Mouse (Mus musculus) liver, adult (tissue): ENCODE data around the gene Atp2b2.

Experiments used
- GATA4 ChIP-seq: IDR thresholded peaks from 2 replicates; pipeline ENCODE4 v1.6.1; 2014; ENCODE audit warnings: mild to moderate bottlenecking, low read length; ENCODE audit not compliant: insufficient replicate concordance

Atp2b2 gene

GRCm38 (mm10) chr6:114035704-114036103 lies 6.7 kb downstream of the Atp2b2 start:
- no peak for TF ChIP-seq GATA4

GRCm38 (mm10) chr6:114032822-114033221 lies 9.6 kb downstream of the Atp2b2 start:
- no peak for TF ChIP-seq GATA4

GRCm38 (mm10) chr6:114023794-114024193 lies 18.6 kb downstream of the Atp2b2 start:
- TF ChIP-seq GATA4 = no peak

- TF ChIP-seq GATA4 = no peak
Measured at GRCm38 (mm10) chr6:114022104-114022503, 20.3 kb downstream of the Atp2b2 start.

GRCm38 (mm10) chr6:114013801-114014200 lies 28.6 kb downstream of the Atp2b2 start:
- TF ChIP-seq GATA4 = no peak

- TF ChIP-seq GATA4 = no peak
Measured at GRCm38 (mm10) chr6:114012834-114013233, 29.6 kb downstream of the Atp2b2 start.

GRCm38 (mm10) chr6:114011976-114012375 lies 30.4 kb downstream of the Atp2b2 start:
- TF ChIP-seq GATA4 = no peak

GRCm38 (mm10) chr6:114003796-114004195 lies 38.6 kb downstream of the Atp2b2 start:
- TF ChIP-seq GATA4 = no peak

GRCm38 (mm10) chr6:114000928-114001327 lies 41.5 kb downstream of the Atp2b2 start:
- TF ChIP-seq GATA4 = no peak

- no peak for TF ChIP-seq GATA4
Measured at GRCm38 (mm10) chr6:114000304-114000703, 42.1 kb downstream of the Atp2b2 start.

GRCm38 (mm10) chr6:113998413-113998812 lies 44.0 kb downstream of the Atp2b2 start:
- TF ChIP-seq GATA4 = no peak

- no peak for TF ChIP-seq GATA4
Measured at GRCm38 (mm10) chr6:113994176-113994575, 48.2 kb downstream of the Atp2b2 start.

- no peak for TF ChIP-seq GATA4
Measured at GRCm38 (mm10) chr6:113992101-113992500, 50.3 kb downstream of the Atp2b2 start.

- no peak for TF ChIP-seq GATA4
Measured at GRCm38 (mm10) chr6:113991482-113991881, 50.9 kb downstream of the Atp2b2 start.

- no peak for TF ChIP-seq GATA4
Measured at GRCm38 (mm10) chr6:113990044-113990443, 52.4 kb downstream of the Atp2b2 start.

GRCm38 (mm10) chr6:113988521-113988920 lies 53.9 kb downstream of the Atp2b2 start:
- TF ChIP-seq GATA4 = no peak

- TF ChIP-seq GATA4 = no peak
Measured at GRCm38 (mm10) chr6:113986671-113987070, 55.7 kb downstream of the Atp2b2 start.

- no peak for TF ChIP-seq GATA4
Measured at GRCm38 (mm10) chr6:113978673-113979072, 63.7 kb downstream of the Atp2b2 start.

GRCm38 (mm10) chr6:113978091-113978650 lies 64.2 kb downstream of the Atp2b2 start:
- TF ChIP-seq GATA4 = no peak
